Comparison of ENCODE assay signal across 8 mouse cellular contexts in the genomic region with DNA sequence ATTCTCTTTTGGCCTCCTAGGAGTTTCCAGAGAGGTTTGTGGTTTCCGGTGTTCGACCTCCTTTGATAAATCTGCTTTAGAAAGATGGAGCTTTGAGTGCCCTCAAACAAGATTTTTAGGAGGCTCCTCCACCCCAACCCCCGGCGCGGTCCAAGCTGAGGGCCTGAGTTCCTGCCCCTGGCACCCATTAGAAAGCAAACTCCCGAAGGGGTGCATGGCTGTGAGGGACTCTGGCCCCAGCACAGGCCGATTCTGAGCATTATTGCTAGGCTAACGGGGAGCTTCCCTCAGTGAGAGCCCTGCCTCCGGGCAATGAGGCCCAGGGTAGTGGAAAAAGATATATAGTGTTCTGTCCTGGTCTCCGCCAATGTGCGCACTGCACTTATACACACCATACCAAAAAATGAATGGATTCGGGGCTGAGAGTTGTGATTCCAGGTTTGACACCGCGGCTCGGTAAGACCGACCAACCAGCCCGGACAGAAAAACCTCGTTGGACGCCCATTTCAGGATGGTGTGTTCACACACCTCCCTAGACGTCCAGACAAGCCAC. TPM values are rescaled to one million over a fixed set of nuclear protein-coding genes. Genes with fewer than 3 reads are reported as not detected.
DNase-seq lines count a peak whose midpoint lies in the region; ATAC-seq and TF ChIP-seq lines count a peak whose summit lies in the region.

No protein-coding gene starts in this region.

- no peaks in the 10 kb centered on the region for H3K36me3 ChIP-seq in kidney, adult 2 months (ENCODE audit: control insufficient read depth, insufficient read depth, low read length)
- H3K36me3 ChIP-seq in forebrain, embryonic 15.5 days: peaks cover 7% of the 10 kb centered on the region; the same call in 1 of the 2 replicates
- H3K36me3 ChIP-seq in liver, postnatal 0 days (replicated peaks; ENCODE audit: insufficient read depth, low read length): no peaks in the 10 kb centered on the region

- H3K9ac ChIP-seq in forebrain, embryonic 15.5 days (replicated peaks): peak overlapping the region; percentile 69; the same call in 1 of the 2 replicates
- peak overlapping the region; percentile 71 for H3K9ac ChIP-seq in liver, postnatal 0 days (replicated peaks)

- no peak overlapping the region for H3K27ac ChIP-seq in kidney, adult 2 months (ENCODE audit: insufficient read depth, low read depth, low read length)
- H3K27ac ChIP-seq in brown adipose tissue, adult 24 weeks (replicated peaks; ENCODE audit: low read depth, low read length): no peak overlapping the region
- no peak overlapping the region for H3K27ac ChIP-seq in forebrain, embryonic 15.5 days (replicated peaks)
- H3K27ac ChIP-seq in liver, postnatal 0 days (ENCODE audit: low read depth): no peak overlapping the region

- TF ChIP-seq EP300 in liver, postnatal 0 days (IDR thresholded peaks at IDR 0.05; ENCODE audit: low read depth): no peak

- no peak for TF ChIP-seq CTCF in kidney, adult 2 months (conservative IDR thresholded peaks at IDR 0.05; ENCODE audit: insufficient read depth, insufficient read length, low read depth, low read length)
- no peak for TF ChIP-seq CTCF in liver, postnatal 0 days (IDR thresholded peaks at IDR 0.05; ENCODE audit: low read depth)

- H3K4me1 ChIP-seq in kidney, adult 2 months (ENCODE audit: control insufficient read depth, insufficient read depth, low read length): no peaks in the 10 kb centered on the region
- no peaks in the 10 kb centered on the region for H3K4me1 ChIP-seq in brown adipose tissue, adult 24 weeks (ENCODE audit: control insufficient read depth, insufficient read depth, insufficient read length, low read length)
- H3K4me1 ChIP-seq in forebrain, embryonic 15.5 days: peaks cover 22% of the 10 kb centered on the region
- H3K4me1 ChIP-seq in liver, postnatal 0 days (ENCODE audit: insufficient read depth): peaks cover 5% of the 10 kb centered on the region; the same call in 1 of the 2 replicates

- TF ChIP-seq POLR2A in kidney, adult 2 months (IDR thresholded peaks at IDR 0.05; ENCODE audit: low read depth, low read length): no peak

- no peaks in the 10 kb centered on the region for H3K9me3 ChIP-seq in forebrain, embryonic 15.5 days
- H3K9me3 ChIP-seq in liver, postnatal 0 days (ENCODE audit: low read length): no peaks in the 10 kb centered on the region

- peak overlapping the region; percentile 63; the same call in 1 of the 2 replicates for H3K4me3 ChIP-seq in kidney, adult 2 months (ENCODE audit: insufficient read depth, low read depth, low read length)
- peak overlapping the region; percentile 59 for H3K4me3 ChIP-seq in brown adipose tissue, adult 24 weeks (ENCODE audit: insufficient read depth, low read depth, low read length)
- peak overlapping the region; percentile 41 for H3K4me3 ChIP-seq in forebrain, embryonic 15.5 days
- H3K4me3 ChIP-seq in liver, postnatal 0 days (ENCODE audit: low read depth, low read length): peak overlapping the region; percentile 57

- 0 out of 2 replicates have a peak, but pooled peaks have one; percentile 10 for ATAC-seq in forebrain, embryonic 15.5 days (replicated peaks)
- ATAC-seq in liver, postnatal 0 days: no peak
- ATAC-seq in activated CD4-positive, CD25-positive, alpha-beta regulatory T cell, adult 4 months: no peak

- no peak for DNase-seq in kidney, adult 2 months
- no peak for DNase-seq in kidney, postnatal 10 days
- no peak for DNase-seq in liver, postnatal 0 days
- DNase-seq in spleen, postnatal 36 days (ENCODE audit: low spot score in 2 of 2): no peak
- DNase-seq in right cerebral cortex, postnatal 25 days: no peak

- WGBS in kidney, adult 2 months: 84% methylated on average over 20 of the region's 20 CpGs
- WGBS in forebrain, embryonic 15.5 days: 85% methylated on average over 20 of the region's 20 CpGs
- WGBS in liver, postnatal 0 days (ENCODE audit: insufficient replicate concordance): 76% methylated on average over 20 of the region's 20 CpGs

- H3K4me2 ChIP-seq in forebrain, embryonic 15.5 days (replicated peaks): peak overlapping the region; percentile 71
- peak overlapping the region; percentile 92 for H3K4me2 ChIP-seq in liver, postnatal 0 days (ENCODE audit: low read depth, low read length)

- H3K27me3 ChIP-seq in kidney, adult 2 months (replicated peaks; ENCODE audit: control insufficient read depth, insufficient read depth, low read length): no peaks in the 10 kb centered on the region
- H3K27me3 ChIP-seq in forebrain, embryonic 15.5 days: no peaks in the 10 kb centered on the region
- H3K27me3 ChIP-seq in liver, postnatal 0 days (ENCODE audit: insufficient read depth, low read length): no peaks in the 10 kb centered on the region

RNA-seq across cellular contexts. Expression of gene Wrb, which starts 14.7 kb away (rescaled TPM):
- polyA plus RNA-seq in kidney, adult 2 months (2012; rRNA removed): 44.7 and 46.9 TPM in 2 replicates
- polyA plus RNA-seq in brown adipose tissue, adult 24 weeks (2012; ENCODE audit: insufficient read depth, insufficient read length, missing spikeins): 7.8 and 9.9 TPM in 2 replicates
- 163 and 175 TPM in 2 replicates for polyA plus RNA-seq in forebrain, embryonic 15.5 days (2015; fragmentation: Nextera tagmentation; extraction: Ambion mirVana)
- polyA plus RNA-seq in liver, postnatal 0 days (2015; fragmentation: Nextera tagmentation; extraction: Ambion mirVana): 5.5 and 6.1 TPM in 2 replicates
- 10 to 100 TPM; 13.1 to 16.6 TPM for polyA plus RNA-seq in activated CD4-positive, CD25-positive, alpha-beta regulatory T cell, adult 4 months (2017; shearing (Covaris generic))

RNA-seq across cellular contexts. Expression of gene Lca5l, which starts 32.2 kb away (rescaled TPM):
- 0.39 and 0.47 TPM in 2 replicates for polyA plus RNA-seq in kidney, adult 2 months (2012; rRNA removed)
- polyA plus RNA-seq in brown adipose tissue, adult 24 weeks (2012; ENCODE audit: insufficient read depth, insufficient read length, missing spikeins): 0.44 and 0.46 TPM in 2 replicates
- polyA plus RNA-seq in forebrain, embryonic 15.5 days (2015; fragmentation: Nextera tagmentation; extraction: Ambion mirVana): 1.5 and 1.6 TPM in 2 replicates
- polyA plus RNA-seq in liver, postnatal 0 days (2015; fragmentation: Nextera tagmentation; extraction: Ambion mirVana): 0.06 and 0.07 TPM in 2 replicates
- under 1 TPM in 1 of 2 experiments, not detected in 1; 0.13 TPM for polyA plus RNA-seq in activated CD4-positive, CD25-positive, alpha-beta regulatory T cell, adult 4 months (2017; shearing (Covaris generic))

RNA-seq across cellular contexts. Expression of gene Hmgn1, which starts 32.3 kb away (rescaled TPM):
- polyA plus RNA-seq in kidney, adult 2 months (2012; rRNA removed): 23.3 and 36.4 TPM in 2 replicates
- polyA plus RNA-seq in brown adipose tissue, adult 24 weeks (2012; ENCODE audit: insufficient read depth, insufficient read length, missing spikeins): 52.4 and 61.2 TPM in 2 replicates
- 543 and 563 TPM in 2 replicates for polyA plus RNA-seq in forebrain, embryonic 15.5 days (2015; fragmentation: Nextera tagmentation; extraction: Ambion mirVana)
- polyA plus RNA-seq in liver, postnatal 0 days (2015; fragmentation: Nextera tagmentation; extraction: Ambion mirVana): 109 and 113 TPM in 2 replicates
- 10 to 100 TPM; 89.9 to 90.5 TPM for polyA plus RNA-seq in activated CD4-positive, CD25-positive, alpha-beta regulatory T cell, adult 4 months (2017; shearing (Covaris generic))

RNA-seq across cellular contexts. Expression of gene Sh3bgr, which starts 40.4 kb away (rescaled TPM):
- 4.5 and 6.7 TPM in 2 replicates for polyA plus RNA-seq in kidney, adult 2 months (2012; rRNA removed)
- 30.5 and 41.3 TPM in 2 replicates for polyA plus RNA-seq in brown adipose tissue, adult 24 weeks (2012; ENCODE audit: insufficient read depth, insufficient read length, missing spikeins)
- 0.65 and 0.69 TPM in 2 replicates for polyA plus RNA-seq in forebrain, embryonic 15.5 days (2015; fragmentation: Nextera tagmentation; extraction: Ambion mirVana)
- polyA plus RNA-seq in liver, postnatal 0 days (2015; fragmentation: Nextera tagmentation; extraction: Ambion mirVana): 1.9 TPM in 1 of 2 replicates, not detected in the other
- polyA plus RNA-seq in activated CD4-positive, CD25-positive, alpha-beta regulatory T cell, adult 4 months (2017; shearing (Covaris generic)): not detected
